Mouse (Mus musculus) gastrocnemius, postnatal 10 days (tissue): ENCODE data around the gene Atf4. TPM values are rescaled to one million over a fixed set of nuclear protein-coding genes. Genes with fewer than 3 reads are reported as not detected.

Source experiments
- DNase-seq: peaks from one replicate; pipeline ENCODE4 v3.0.0; 2021; ENCODE audit warnings: mixed read lengths
- total RNA-seq, 2 experiments: library from RNA; stranded (reverse); gene quantifications; 2 replicates each; pipeline ENCODE4 v1.2.3; 2021

Atf4 gene
- total RNA-seq, 2 experiments from 2014 or later: 94.7 to 131 TPM

DNA sequence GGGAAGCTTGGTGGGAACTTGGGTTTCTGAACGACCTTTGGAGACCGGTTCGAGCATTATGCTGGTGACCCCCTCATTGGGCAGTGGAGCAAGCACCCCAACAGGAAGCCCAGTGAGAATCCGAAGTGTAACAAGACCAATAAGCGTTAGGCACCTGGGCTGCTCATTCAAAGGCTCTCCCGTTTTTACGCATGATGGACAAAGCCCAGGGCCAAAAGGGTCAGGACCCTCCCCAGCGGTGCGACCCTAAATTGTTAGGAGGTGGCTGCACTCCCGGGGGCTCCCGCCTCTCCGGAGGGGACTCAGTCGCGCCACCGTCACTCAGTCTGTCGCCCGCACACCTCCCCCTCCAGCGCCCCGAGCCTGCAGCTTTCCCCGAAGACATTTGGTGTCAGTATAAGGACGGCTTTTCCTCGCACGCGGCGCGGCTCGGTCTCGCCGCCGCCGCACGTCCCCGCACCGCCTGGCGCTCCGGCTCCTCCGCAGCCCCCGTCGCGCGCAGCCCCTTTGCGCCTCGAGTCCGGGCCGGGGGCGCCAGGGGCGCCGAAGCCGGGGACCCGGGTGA is 31.9 kb downstream of the Atf4 start, which contains the start of gene Cacna1i:
Gene Cacna1i, plus strand, starts transcription at position 388 of the 565 bp plus-strand sequence.
- no peak for DNase-seq

DNA sequence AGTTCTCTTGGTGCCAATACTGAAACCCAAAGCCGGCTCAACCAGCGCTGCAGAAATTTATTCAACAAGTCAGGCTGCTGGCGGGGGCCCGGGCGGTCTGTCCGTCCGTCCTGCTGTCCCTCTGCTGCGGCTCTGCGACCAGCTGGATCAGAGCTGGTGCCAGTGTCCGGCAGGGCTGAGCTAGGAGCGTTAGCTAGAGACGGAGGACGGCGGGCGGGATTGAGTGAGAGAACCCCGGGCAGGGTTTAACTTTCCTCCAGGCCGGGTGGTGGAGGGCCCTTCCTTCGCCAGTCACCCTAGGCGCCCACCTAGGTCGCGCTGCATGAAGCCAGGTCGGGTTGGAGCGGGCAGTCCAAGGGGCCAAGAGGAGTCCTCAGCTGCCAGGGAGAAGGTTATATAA is 33.1 kb downstream of the Atf4 start:
- DNase-seq: no peak

- DNase-seq: peak; percentile 64
Measured at GRCm38 (mm10) chr15:80289436-80289835, 34.5 kb downstream of the Atf4 start.

DNA sequence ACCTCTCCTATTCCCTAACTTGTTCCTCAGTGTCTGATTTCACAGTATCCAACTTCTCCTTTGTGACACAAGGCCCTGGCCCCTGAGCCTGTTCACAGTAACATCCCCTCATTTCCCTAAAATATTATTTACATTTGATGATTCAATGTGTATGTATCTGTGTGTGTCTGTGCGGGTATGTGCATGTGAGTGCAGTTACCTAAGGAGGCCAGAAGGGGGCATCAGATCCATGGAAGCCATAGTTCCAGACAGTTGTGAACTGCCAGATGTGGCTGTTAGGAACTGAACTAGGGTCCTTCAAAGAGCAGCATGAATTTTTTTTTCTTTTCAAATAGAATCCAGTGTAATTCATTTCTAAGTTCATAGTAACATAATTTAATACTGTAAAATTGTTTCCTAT is 42.2 kb downstream of the Atf4 start:
- no peak for DNase-seq

GRCm38 (mm10) chr15:80303779-80304178 is 48.8 kb downstream of the Atf4 start:
- DNase-seq: no peak

- no peak for DNase-seq
Measured at GRCm38 (mm10) chr15:80304188-80304587, 49.2 kb downstream of the Atf4 start.

GRCm38 (mm10) chr15:80306146-80306545 is 51.2 kb downstream of the Atf4 start:
- no peak for DNase-seq

Other genes starting within 250 kb of the Atf4 start
- 10 to 100 TPM; 40.8 to 59.3 TPM for gene Pdgfb, start 240.2 kb upstream of the Atf4 start, total RNA-seq
- 10 to 100 TPM; 16.1 to 17.0 TPM for gene Syngr1, start 163.8 kb upstream of the Atf4 start, total RNA-seq
- 100 to 1,000 TPM; 224 to 271 TPM for gene Rpl3, start 163.3 kb upstream of the Atf4 start, total RNA-seq
- 10 to 100 TPM; 17.1 to 20.6 TPM for gene Tab1, start 122.1 kb upstream of the Atf4 start, total RNA-seq
- gene Mgat3, start 81.5 kb upstream of the Atf4 start, total RNA-seq: 1 to 10 TPM; 2.8 to 3.1 TPM
- 10 to 100 TPM; 22.8 to 27.2 TPM for gene Mief1, start 21.2 kb upstream of the Atf4 start, total RNA-seq
- gene AC140267.1, start 19.3 kb upstream of the Atf4 start, total RNA-seq: 1 to 10 TPM in 1 of 2 experiments, not detected in 1; 7.5 TPM
- gene Rps19bp1, start 9.1 kb downstream of the Atf4 start, total RNA-seq: 10 to 100 TPM; 16.7 to 18.8 TPM
- gene Cacna1i, start 32.1 kb downstream of the Atf4 start, total RNA-seq: under 1 TPM; 0.07 to 0.12 TPM